Mouse (Mus musculus): ENCODE data around the gene Ets2.

GRCm38 (mm10) chr16:95657187-95657586, 44.7 kb upstream of the Ets2 start:
- no peak for TF ChIP-seq MYOG (IDR thresholded peaks at IDR 0.05; ENCODE audit: control insufficient read depth, extremely low read depth, insufficient read length)
- TF ChIP-seq CTCF (IDR thresholded peaks at IDR 0.05; ENCODE audit: control insufficient read depth, insufficient read depth, insufficient read length): no peak
- TF ChIP-seq USF1 (IDR thresholded peaks at IDR 0.05; ENCODE audit: low read depth): no peak
